Mouse (Mus musculus) midbrain, embryonic 12.5 days (tissue): Measurements from ENCODE around the gene Ints5. TPM values are rescaled to one million over a fixed set of nuclear protein-coding genes. Genes with fewer than 3 reads are reported as not detected.

Experiments
- ATAC-seq: fragments of 200-750 bp; cut with Nextera tagmentation; 2 replicates; pipeline ENCODE4 v1.8.0; 2017; ENCODE audit warnings: low read depth, moderate TSS enrichment, moderate library complexity; ENCODE audit not compliant: low FRiP score
- H3K27ac ChIP-seq: fragments of 300-500 bp; sonication (generic); replicated peaks from 2 replicates; pipeline ENCODE4 v1.5.1; 2016; ENCODE audit warnings: mild to moderate bottlenecking
- H3K27me3 ChIP-seq: fragments of 300-500 bp; sonication (generic); 2 replicates; pipeline ENCODE4 v1.6.1; 2016; ENCODE audit warnings: mild to moderate bottlenecking
- H3K36me3 ChIP-seq: fragments of 300-500 bp; sonication (generic); 2 replicates; pipeline ENCODE4 v1.6.1; 2016
- H3K4me1 ChIP-seq: fragments of 300-500 bp; sonication (generic); 2 replicates; pipeline ENCODE4 v1.6.1; 2016
- H3K4me2 ChIP-seq: fragments of 300-500 bp; sonication (generic); replicated peaks from 2 replicates; pipeline ENCODE4 v1.6.1; 2016; ENCODE audit warnings: mild to moderate bottlenecking, moderate library complexity
- H3K4me3 ChIP-seq: fragments of 300-500 bp; sonication (generic); 2 replicates; pipeline ENCODE4 v1.5.1; 2016; ENCODE audit warnings: mild to moderate bottlenecking
- H3K9ac ChIP-seq: fragments of 300-500 bp; sonication (generic); replicated peaks from 2 replicates; pipeline ENCODE4 v1.6.1; 2016; ENCODE audit warnings: mild to moderate bottlenecking, moderate library complexity
- H3K9me3 ChIP-seq: fragments of 300-500 bp; sonication (generic); 2 replicates; pipeline ENCODE4 v1.6.1; 2016; ENCODE audit warnings: mild to moderate bottlenecking
- WGBS: fragments of 180-500 bp; shearing (Covaris S2); methylation state at CpG from one replicate; pipeline ENCODE4 v1.1.7; 2016; 5-methylcytosine and 5-hydroxymethylcytosine counted together
- microRNA-seq: library from miRNA; unstranded; fragments of <30 nt; microRNA quantifications from one replicate; pipeline ENCODE4, GENCODE M21; 2017
- polyA plus RNA-seq: library from polyadenylated mRNA; unstranded; fragments of >200 nt; fragmentation: Nextera tagmentation; extraction: Ambion mirVana; gene quantifications from 2 replicates; pipeline ENCODE4 v1.2.1, GENCODE M21; 2016

Ints5 gene
- polyA plus RNA-seq, 1 experiment from 2014 or later = 46.6 TPM

DNA sequence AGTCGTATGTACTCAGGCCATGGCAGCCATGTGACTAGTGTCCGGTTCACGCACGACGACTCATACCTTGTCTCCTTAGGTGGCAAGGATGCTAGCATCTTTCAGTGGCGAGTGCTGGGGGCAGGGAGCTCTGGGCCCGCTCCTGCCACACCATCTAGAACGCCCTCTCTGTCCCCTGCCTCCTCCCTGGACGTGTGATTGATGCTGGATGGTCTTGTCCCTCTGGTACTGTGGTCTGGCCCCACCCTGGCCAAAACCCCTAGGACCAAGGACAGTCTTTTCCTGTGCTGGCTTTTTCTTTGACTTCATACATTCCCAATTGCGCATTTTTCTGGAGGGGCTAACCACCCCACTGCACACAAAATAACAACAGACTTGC is 48.3 kb downstream of the Ints5 start:
- Histone ChIP-seq H3K4me2 (peak overlapping the region; percentile 73), H3K27me3 (no peaks in the 10 kb centered on the region), H3K9me3 (no peaks in the 10 kb centered on the region), H3K4me1 (peaks cover 35% of the 10 kb centered on the region), H3K27ac (peak overlapping the region; percentile 98), H3K9ac (peak overlapping the region; percentile 99), H3K36me3 (peaks cover 22% of the 10 kb centered on the region), H3K4me3 (peak overlapping the region; percentile 94)
- peak; percentile 38 for ATAC-seq
- WGBS = 35% methylated on average over 10 of the region's 10 CpGs

DNA sequence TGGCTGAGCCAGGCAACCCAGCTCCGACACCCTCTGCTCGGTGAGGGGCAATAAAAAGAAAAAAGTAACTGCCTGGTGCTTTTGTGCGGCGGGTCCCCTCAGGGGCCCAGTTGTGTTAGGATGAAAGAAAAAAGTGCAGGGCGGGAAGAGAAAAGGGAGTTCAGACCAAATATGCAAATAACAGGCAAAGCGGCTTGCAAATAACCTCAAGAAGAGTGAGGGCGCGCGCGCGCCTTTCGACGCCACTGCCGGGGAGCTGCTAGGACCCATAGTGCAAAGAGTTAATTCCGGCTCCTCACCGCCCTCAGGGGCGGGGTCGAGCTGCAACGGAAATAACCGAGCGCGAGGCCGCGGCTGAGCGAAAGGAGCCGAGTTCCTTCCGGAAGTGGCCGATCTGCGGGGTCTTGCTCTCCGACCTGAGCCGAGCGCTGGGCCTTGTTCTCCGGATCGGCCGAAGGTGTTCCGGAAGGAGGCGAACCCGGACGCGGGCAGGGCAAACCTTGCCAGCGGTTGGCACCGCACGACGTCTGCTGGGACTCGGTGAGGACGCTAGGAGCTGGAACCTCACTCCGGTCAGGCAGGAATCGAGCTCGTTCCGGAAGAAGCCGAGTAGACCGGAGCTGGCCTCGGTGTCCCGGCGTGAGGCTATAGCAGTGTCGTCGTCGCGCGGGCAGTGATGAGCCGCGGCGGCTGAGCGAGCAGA is 48.9 kb downstream of the Ints5 start, which contains the start of gene Mta2:
Mta2 (plus strand) TSS at position 361 of the 703 bp plus-strand sequence.
- ATAC-seq = peak; percentile 96
- H3K4me3 ChIP-seq = peak within 1 kb of the TSS; percentile 94
- no peaks in the 10 kb centered on the region for H3K27me3 ChIP-seq
- H3K9ac ChIP-seq = peak within 1 kb of the TSS; percentile 99
- no peaks in the 10 kb centered on the region for H3K9me3 ChIP-seq
- H3K36me3 ChIP-seq = peaks cover 27% of the 10 kb centered on the region
- H3K4me1 ChIP-seq = peaks cover 35% of the 10 kb centered on the region
- H3K27ac ChIP-seq = peak within 1 kb of the TSS; percentile 98
- under 1% methylated on average over 64 of the region's 64 CpGs for WGBS
- H3K4me2 ChIP-seq = peak within 1 kb of the TSS; percentile 73

DNA sequence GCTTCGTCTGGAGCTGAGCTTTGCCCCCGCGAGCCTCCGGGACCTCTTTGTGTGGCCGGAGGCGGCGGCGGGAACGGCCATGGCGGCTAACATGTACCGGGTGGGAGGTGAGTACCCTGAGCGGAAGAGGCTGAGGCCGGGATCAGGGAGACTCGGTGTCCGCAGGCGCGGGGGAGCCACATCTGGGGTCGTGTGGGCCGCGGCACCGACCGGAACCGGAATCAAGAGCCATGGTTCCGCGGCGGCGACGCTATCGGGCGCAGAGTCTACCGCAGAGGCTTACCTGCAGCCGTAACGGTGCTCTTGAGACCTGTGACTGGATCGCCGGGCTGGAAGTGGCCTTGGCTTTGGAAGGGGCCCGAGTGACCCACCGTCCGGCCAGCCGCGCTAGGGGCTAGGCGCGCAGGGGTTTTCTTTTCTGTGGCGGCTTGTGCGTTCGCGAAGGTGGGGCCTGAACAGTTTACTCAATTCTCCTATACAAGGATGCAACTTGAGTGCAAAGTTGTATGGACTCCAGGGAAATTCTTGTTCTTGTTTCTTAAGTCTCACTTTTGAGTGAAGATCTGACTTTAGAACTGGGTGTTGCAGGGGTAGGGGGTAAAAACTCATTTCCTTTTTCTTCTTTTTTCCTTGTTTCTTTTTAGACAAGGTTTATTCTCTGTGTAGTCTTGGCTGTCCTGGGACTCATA is 49.6 kb downstream of the Ints5 start:
- Histone ChIP-seq H3K9ac (peak overlapping the region; percentile 99), H3K9me3 (no peaks in the 10 kb centered on the region), H3K27ac (peak overlapping the region; percentile 98), H3K4me1 (peaks cover 35% of the 10 kb centered on the region), H3K4me3 (peak overlapping the region; percentile 94), H3K4me2 (peak overlapping the region; percentile 73), H3K36me3 (peaks cover 33% of the 10 kb centered on the region), H3K27me3 (no peaks in the 10 kb centered on the region)
- 0% methylated on average over 46 of the region's 46 CpGs for WGBS
- peak; percentile 52 for ATAC-seq

DNA sequence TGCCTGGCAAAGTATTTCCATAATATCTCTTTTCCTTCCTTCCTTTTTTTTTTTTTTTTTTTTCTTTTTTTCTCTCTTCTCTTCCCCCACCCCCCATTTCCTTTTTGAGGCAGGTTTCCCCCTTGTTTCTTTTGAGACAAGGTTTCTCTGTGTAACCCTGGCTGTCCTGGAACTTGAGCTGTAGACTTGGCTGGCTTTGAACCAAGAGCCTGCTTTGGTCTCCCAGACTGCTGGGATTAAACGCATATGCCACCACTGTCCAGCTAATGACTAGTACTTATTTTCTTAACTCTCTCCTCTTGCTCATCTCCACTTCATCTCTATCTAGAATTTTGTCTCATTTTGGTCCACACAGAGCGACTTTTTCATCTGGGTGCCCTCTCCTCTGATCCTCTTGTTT is 50.2 kb downstream of the Ints5 start:
- peak overlapping the region; percentile 94 for H3K4me3 ChIP-seq
- no peak for ATAC-seq
- no peaks in the 10 kb centered on the region for H3K9me3 ChIP-seq
- WGBS = 76% methylated on average over 2 of the region's 2 CpGs
- no peak overlapping the region for H3K27ac ChIP-seq
- peaks cover 35% of the 10 kb centered on the region for H3K4me1 ChIP-seq
- H3K9ac ChIP-seq = peak overlapping the region; percentile 99
- H3K36me3 ChIP-seq = peaks cover 40% of the 10 kb centered on the region
- H3K4me2 ChIP-seq = peak overlapping the region; percentile 73
- no peaks in the 10 kb centered on the region for H3K27me3 ChIP-seq

DNA sequence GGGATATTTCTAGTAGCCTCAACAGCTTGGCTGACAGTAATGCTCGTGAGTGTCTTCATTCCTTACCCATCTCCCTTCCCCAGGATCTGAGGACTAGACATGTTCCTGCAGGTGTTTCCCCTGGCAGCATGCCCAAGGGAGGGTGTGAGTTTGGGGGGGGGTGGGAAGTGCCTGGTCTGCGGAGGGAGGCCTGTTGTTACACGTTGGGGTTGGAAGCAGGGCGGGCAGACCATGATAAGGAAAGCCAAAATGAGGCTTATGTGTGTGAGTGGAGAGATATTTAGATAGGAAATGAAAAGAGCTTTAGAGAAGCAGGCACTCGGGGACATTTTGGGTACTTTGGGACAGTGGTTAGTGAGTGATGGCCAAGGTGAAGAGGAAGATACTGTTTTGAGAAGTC is 51.3 kb downstream of the Ints5 start:
- H3K9me3 ChIP-seq = no peaks in the 10 kb centered on the region
- H3K27me3 ChIP-seq = no peaks in the 10 kb centered on the region
- no peak overlapping the region for H3K9ac ChIP-seq
- ATAC-seq = no peak
- 81% methylated on average over 5 of the region's 5 CpGs for WGBS
- peaks cover 50% of the 10 kb centered on the region for H3K36me3 ChIP-seq
- H3K4me1 ChIP-seq = peaks cover 35% of the 10 kb centered on the region
- H3K4me2 ChIP-seq = peak overlapping the region; percentile 73
- no peak overlapping the region for H3K27ac ChIP-seq
- H3K4me3 ChIP-seq = peak overlapping the region; percentile 12; the same call in 1 of the 2 replicates

DNA sequence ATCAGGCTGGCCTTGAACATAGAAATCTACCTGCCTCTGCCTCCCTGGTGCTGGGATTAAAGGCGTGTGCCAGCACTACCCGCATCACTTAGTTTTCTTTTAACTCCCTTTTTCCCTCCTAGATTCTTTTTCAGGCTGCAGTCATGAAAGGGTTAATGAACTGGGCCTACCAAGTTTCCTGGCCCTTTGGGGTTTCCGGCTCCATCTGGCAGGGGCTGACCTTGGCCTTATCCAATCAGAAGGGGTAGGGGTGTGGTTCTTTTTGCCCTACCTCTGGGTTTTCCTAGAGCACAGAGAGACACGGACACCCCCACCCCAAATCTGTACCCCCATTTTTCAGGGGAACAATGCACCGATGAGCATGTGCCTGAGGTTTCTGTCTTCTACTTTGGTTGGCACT is 51.9 kb downstream of the Ints5 start:
- H3K36me3 ChIP-seq = peaks cover 57% of the 10 kb centered on the region
- no peak for ATAC-seq
- H3K27ac ChIP-seq = no peak overlapping the region
- no peak overlapping the region; the same call in 1 of the 2 replicates for H3K9ac ChIP-seq
- H3K4me1 ChIP-seq = peaks cover 35% of the 10 kb centered on the region
- peak overlapping the region; percentile 13; the same call in 1 of the 2 replicates for H3K4me3 ChIP-seq
- H3K27me3 ChIP-seq = no peaks in the 10 kb centered on the region
- 55% methylated on average over 5 of the region's 5 CpGs for WGBS
- H3K9me3 ChIP-seq = no peaks in the 10 kb centered on the region
- H3K4me2 ChIP-seq = peak overlapping the region; percentile 31

DNA sequence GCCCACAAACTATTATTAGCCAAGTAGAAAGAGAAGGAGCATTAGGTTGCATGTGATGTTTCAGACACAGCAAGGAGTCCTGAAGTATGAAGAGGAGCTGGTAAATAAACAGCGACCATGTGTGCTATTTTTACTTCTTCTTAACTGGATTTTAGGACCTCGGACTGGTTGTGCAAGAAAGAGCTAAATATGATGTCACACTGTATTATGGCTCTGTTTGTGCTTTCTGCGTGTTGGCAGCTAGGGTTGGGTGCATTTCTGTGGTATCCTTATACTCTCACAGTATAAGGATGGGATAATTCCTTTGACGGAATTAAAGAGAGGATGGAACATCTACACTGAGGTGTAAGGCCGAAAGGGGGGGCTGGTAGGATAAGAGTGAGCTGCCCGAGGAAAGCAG is 52.4 kb downstream of the Ints5 start:
- peaks cover 35% of the 10 kb centered on the region for H3K4me1 ChIP-seq
- 91% methylated on average over 6 of the region's 6 CpGs for WGBS
- ATAC-seq = no peak
- H3K9ac ChIP-seq = no peak overlapping the region
- H3K27me3 ChIP-seq = no peaks in the 10 kb centered on the region
- H3K36me3 ChIP-seq = peaks cover 62% of the 10 kb centered on the region
- peak overlapping the region; percentile 31; the same call in 1 of the 2 replicates for H3K4me2 ChIP-seq
- no peak overlapping the region for H3K27ac ChIP-seq
- H3K9me3 ChIP-seq = no peaks in the 10 kb centered on the region
- peak overlapping the region; percentile 13; the same call in 1 of the 2 replicates for H3K4me3 ChIP-seq

DNA sequence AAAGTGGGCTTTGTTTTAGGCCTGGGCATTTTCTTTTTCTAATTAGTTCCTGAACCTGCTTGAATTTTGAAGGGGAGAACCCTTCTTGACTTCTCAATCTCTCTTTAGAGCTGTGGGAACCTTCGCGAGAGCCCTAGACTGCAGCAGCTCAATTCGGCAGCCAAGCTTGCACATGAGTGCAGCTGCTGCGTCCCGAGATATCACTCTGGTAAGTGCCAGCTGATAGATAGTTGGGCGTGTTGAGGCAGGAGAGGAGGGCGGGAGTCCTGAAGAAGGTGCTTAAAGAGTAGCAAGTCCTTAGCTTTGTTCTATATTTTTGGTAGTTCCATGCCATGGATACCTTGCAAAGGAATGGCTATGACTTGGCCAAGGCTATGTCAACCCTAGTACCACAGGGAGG is 54.1 kb downstream of the Ints5 start:
- H3K4me2 ChIP-seq = no peak overlapping the region
- peaks cover 78% of the 10 kb centered on the region for H3K36me3 ChIP-seq
- 93% methylated on average over 7 of the region's 7 CpGs for WGBS
- H3K4me3 ChIP-seq = no peak overlapping the region
- ATAC-seq = no peak
- no peak overlapping the region for H3K9ac ChIP-seq
- H3K9me3 ChIP-seq = no peaks in the 10 kb centered on the region
- no peaks in the 10 kb centered on the region for H3K27me3 ChIP-seq
- H3K27ac ChIP-seq = no peak overlapping the region
- H3K4me1 ChIP-seq = peaks cover 31% of the 10 kb centered on the region

Small RNAs within 50 kb of the gene (microRNA-seq; reads per million reads assigned to microRNA genes)
- not detected for gene Mir5136

Other genes starting within 250 kb of the Ints5 start
- gene Chrm1, start 229.2 kb upstream of the Ints5 start, polyA plus RNA-seq = 0.50 and 0.59 TPM in 2 replicates
- 138 and 150 TPM in 2 replicates for gene Slc3a2, start 169.6 kb upstream of the Ints5 start, polyA plus RNA-seq
- 78.5 and 80.7 TPM in 2 replicates for gene Wdr74, start 157.2 kb upstream of the Ints5 start, polyA plus RNA-seq
- gene 1700092M07Rik, start 152.3 kb upstream of the Ints5 start, polyA plus RNA-seq = 3.3 and 4.5 TPM in 2 replicates
- gene Stx5a, start 151.6 kb upstream of the Ints5 start, polyA plus RNA-seq = 121 and 127 TPM in 2 replicates
- gene Nxf1, start 135.9 kb upstream of the Ints5 start, polyA plus RNA-seq = 210 and 224 TPM in 2 replicates
- gene Tmem223, start 122.0 kb upstream of the Ints5 start, polyA plus RNA-seq = 211 and 214 TPM in 2 replicates
- 40.4 TPM in 2 replicates for gene Tmem179b, start 118.5 kb upstream of the Ints5 start, polyA plus RNA-seq
- gene Taf6l, start 106.6 kb upstream of the Ints5 start, polyA plus RNA-seq = 34.5 and 35.5 TPM in 2 replicates
- gene Polr2g, start 94.4 kb upstream of the Ints5 start, polyA plus RNA-seq = 154 and 160 TPM in 2 replicates
- 8.3 and 8.8 TPM in 2 replicates for gene Zbtb3, start 90.5 kb upstream of the Ints5 start, polyA plus RNA-seq
- gene Ttc9c, start 73.7 kb upstream of the Ints5 start, polyA plus RNA-seq = 65.7 and 69.9 TPM in 2 replicates
- gene Hnrnpul2, start 73.0 kb upstream of the Ints5 start, polyA plus RNA-seq = 6.0 and 6.4 TPM in 2 replicates
- not detected in 2 replicates for gene AC129217.1, start 63.2 kb upstream of the Ints5 start, polyA plus RNA-seq
- 68.0 and 68.7 TPM in 2 replicates for gene Bscl2, start 55.5 kb upstream of the Ints5 start, polyA plus RNA-seq
- gene Gng3, start 53.8 kb upstream of the Ints5 start, polyA plus RNA-seq = 174 and 180 TPM in 2 replicates
- 0.55 and 0.62 TPM in 2 replicates for gene Lrrn4cl, start 42.2 kb upstream of the Ints5 start, polyA plus RNA-seq
- gene Ubxn1, start 21.5 kb upstream of the Ints5 start, polyA plus RNA-seq = 172 and 175 TPM in 2 replicates
- 59.6 and 63.5 TPM in 2 replicates for gene Uqcc3, start 12.1 kb upstream of the Ints5 start, polyA plus RNA-seq
- gene Lbhd1, start 9.3 kb upstream of the Ints5 start, polyA plus RNA-seq = 92.7 and 97.2 TPM in 2 replicates
- gene Gm49403, start 9.1 kb upstream of the Ints5 start, polyA plus RNA-seq = not detected in 2 replicates
- gene 1810009A15Rik, start 4.2 kb upstream of the Ints5 start, polyA plus RNA-seq = 81.0 and 87.1 TPM in 2 replicates
- gene Gm49416, start 4.1 kb upstream of the Ints5 start, polyA plus RNA-seq = not detected in 2 replicates
- 111 and 115 TPM in 2 replicates for gene Ganab, start 5.1 kb downstream of the Ints5 start, polyA plus RNA-seq
- gene B3gat3, start 27.4 kb downstream of the Ints5 start, polyA plus RNA-seq = 71.9 and 72.5 TPM in 2 replicates
- gene Rom1, start 36.4 kb downstream of the Ints5 start, polyA plus RNA-seq = 2.1 and 2.2 TPM in 2 replicates
- 14.9 and 15.8 TPM in 2 replicates for gene Eml3, start 36.5 kb downstream of the Ints5 start, polyA plus RNA-seq
- gene Mta2, start 48.9 kb downstream of the Ints5 start, polyA plus RNA-seq = 189 and 192 TPM in 2 replicates
- gene Tut1, start 60.8 kb downstream of the Ints5 start, polyA plus RNA-seq = 34.0 and 34.2 TPM in 2 replicates
- gene Eef1g, start 74.0 kb downstream of the Ints5 start, polyA plus RNA-seq = 338 and 351 TPM in 2 replicates
- gene Ahnak, start 96.3 kb downstream of the Ints5 start, polyA plus RNA-seq = 7.6 and 12.2 TPM in 2 replicates
- gene Scgb1a1, start 195.0 kb downstream of the Ints5 start, polyA plus RNA-seq = not detected in 2 replicates
- gene Asrgl1, start 242.6 kb downstream of the Ints5 start, polyA plus RNA-seq = 14.5 and 15.0 TPM in 2 replicates